Mouse (Mus musculus): ENCODE measurements around the gene Med18.
A peak's percentile ranks its signal among the peaks of the same experiment; 100 is the strongest.

Gene Med18

DNA sequence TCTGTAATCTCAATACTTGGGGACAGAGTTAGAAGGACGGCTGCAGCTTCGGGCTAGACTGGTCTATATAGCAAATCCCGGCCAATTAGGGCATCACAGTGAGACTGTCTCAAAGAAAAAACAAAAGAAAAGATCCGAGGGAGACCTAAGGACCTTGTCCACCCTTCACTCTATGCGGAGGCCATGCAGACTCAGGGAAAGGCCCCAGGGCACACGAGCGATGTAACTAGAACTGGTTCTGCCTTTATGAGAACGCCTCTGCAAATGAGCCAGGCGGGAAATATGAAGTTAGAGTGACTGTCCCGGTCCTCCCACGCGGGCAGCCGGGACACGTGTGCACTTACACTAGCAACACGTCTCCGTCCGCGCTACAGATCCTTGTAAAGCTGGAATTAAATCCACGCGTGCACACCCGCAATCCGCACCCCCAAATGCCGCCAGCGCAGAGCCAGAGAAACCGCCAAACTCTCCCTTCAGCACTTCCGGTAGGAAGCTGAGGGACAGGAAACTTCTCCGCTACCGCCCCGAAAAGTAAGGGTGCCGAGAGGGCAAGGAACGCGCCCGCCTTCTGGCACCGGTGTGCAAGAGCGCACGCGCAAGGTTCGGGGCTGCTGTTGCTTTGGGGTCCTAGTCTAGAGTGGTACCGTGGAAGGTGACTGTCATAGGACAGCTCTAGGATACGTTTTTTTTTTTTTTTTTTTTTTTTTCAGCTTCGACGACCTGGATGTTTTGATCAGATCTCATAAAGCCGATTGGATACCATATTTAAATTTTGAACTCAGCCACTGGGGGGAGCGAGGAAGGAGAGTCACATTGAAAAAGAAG lies at the start of gene Med18:
Gene Med18, minus strand, starts transcription at position 492 of the 825 bp plus-strand sequence.
- peak; percentile 89 for DNase-seq (ENCODE audit: low read depth, low spot score)

DNA sequence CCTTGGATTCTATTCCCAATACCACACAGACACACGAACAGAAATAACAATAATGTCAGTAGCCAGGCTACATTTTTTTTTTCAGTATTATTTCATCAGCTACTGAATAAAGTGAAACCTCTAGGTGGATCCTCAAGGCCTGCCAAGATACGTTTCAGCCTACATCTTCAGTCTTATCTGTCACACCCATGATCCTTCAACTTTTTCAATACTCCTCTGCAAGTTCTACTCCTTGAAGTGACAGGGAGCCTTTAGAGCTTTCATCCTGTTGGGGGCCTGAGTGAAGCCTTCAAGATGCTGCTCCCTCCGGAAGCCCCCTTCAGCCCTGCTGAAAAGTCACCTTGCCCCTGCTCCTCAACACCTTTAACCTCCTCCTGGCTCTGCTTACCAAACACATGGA lies 48.4 kb upstream of the Med18 start:
- DNase-seq (ENCODE audit: low read depth, low spot score): no peak

DNA sequence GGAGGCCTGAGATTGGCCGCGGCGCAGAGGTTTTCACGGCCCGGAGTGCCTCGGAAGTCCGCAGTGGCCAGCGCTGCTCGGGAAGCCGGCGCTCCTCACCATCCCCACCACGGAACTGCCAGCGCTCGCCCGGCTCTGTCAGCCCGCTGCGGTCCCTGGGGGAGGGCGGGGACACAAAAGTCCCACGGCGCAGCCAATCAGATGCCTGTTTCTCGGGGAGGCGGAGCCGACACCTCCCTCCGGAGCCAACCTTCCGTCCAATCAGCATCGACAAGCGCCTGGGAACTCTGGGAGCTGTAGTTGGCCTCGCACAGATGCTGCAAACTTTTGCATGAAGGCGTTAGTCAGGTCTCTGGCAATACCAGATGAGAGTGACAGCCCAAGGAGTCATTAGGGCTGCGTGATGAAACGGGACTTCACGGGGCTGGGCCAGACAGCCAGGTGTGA lies 46.7 kb upstream of the Med18 start, which contains the start of gene Sesn2:
Gene Sesn2, minus strand, starts transcription at position 150 of the 447 bp plus-strand sequence.
- DNase-seq (ENCODE audit: low read depth, low spot score): peak; percentile 98

DNA sequence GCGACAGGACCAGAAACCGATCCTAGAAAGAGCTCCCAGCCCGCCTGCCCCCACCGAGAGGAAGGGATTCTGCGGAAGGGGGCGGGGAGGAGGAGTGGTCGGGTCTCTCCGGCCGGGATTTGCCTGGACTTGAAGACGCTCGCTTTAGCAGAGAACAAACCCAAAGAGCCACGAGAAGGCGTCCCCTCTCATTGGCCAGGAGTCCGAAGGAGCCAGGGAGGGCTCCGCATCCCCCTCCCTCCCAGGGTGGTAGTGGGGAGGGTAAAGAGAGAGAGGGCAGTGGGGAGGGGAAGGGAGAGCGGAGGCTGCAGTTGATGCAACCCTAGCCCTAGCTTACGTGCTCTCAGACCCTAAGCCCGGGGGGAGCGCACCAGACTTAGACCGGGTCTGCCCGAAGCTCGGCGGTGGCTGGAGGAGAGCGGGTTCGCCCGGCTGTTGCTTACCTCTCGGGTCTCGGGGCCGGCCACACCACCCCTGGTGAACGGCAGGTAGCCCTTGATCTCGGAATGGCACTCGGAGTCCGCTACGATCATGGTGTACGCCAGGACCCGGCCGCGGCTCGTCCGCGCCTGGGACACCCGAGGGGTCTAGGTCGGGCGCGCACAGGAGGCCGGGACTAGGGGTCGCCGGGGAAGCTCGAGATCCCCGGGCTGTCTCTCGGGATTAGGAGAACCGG lies 46.0 kb upstream of the Med18 start:
- DNase-seq (ENCODE audit: low read depth, low spot score): no peak

DNA sequence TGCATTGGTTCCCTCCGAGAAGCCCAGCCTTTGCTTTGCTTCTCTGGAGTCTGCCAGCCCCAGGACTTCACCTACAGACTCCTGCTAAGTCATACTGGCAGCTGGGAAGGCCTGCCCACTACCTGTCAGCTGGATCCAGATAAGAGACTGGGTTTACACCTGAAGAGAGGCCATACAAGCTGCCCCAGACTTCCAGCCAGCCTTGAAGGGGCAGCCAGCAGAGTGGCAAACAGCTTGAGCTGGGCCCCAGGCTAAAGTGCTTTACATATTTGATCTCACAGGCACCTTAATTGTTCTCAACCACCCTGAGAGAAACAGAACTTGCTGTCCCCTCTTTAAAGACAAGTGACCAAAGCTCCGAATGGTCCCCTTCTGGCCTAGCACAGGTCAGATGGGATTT lies 43.5 kb upstream of the Med18 start:
- DNase-seq (ENCODE audit: low read depth, low spot score): no peak

DNA sequence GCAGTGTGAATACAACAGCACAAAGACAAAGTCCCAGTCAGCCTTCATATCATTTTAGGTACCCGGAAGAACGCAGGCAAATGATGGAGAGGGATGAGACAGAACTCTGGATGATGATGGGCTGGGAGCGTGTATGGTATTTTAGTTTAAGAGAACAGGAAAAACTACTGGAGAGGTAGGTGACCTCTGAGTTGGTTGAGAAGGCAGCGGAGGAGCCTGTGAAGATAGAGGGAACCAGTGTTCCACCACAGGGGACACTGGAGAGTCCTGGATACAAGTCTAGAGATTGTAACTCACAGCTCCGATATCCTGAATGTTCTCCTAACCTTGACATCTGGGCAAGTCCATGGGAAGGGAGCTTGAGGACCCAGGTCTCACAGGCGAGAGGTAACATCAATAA lies 42.5 kb upstream of the Med18 start:
- DNase-seq (ENCODE audit: low read depth, low spot score): no peak

DNA sequence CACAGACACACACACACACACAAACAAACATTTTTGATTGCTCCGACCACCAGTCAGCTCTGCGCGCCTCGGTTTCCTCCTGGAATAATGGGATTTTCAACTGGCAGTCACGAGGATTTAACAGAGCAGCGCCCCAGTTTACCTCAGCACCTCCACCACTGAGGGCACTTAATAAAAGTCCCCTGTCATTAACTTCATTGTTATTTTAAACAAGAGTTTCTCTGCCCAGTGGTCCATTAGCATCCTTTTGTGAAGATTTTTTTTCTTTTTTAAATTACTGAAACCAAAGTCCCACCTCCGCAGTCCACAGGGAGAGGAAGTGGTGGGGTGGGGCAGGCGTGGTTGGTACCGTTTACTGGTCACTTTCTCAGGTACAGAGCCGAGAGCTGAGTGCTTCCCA lies 42.1 kb upstream of the Med18 start:
- no peak for DNase-seq (ENCODE audit: low read depth, low spot score)

DNA sequence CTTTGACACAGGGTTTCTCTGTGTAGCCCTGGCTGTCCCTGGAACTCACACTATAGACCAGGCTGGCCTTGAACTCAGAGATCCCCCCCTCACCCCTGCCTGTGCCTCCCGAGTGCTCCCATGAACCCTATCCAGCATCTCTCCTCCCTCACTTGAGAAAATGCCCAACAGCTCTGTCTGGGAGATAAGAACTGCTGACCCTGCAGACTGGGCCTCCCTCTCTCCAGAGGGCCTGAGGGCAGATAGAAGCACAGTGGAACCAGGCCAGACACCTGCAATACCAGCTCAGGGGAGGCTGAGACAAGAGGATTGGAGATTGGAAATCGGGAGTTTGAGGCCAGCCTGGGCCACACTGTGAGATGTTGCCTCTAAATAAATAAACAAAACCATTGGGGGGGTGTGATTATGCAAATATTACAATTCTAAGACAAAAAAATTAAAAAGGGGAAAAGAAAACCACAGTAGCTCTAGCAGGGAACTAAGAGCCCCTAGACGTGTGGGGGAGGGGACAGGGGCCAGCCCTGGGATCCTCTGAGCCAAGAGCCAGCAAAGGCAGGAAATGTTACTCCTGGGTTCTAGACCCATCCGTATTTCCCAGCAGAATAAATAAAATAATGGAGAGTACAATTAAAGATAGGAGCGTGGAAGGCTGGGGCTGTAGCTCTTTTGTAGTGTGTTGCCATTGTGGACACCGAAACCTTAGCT lies 41.5 kb upstream of the Med18 start:
- no peak for DNase-seq (ENCODE audit: low read depth, low spot score)

DNA sequence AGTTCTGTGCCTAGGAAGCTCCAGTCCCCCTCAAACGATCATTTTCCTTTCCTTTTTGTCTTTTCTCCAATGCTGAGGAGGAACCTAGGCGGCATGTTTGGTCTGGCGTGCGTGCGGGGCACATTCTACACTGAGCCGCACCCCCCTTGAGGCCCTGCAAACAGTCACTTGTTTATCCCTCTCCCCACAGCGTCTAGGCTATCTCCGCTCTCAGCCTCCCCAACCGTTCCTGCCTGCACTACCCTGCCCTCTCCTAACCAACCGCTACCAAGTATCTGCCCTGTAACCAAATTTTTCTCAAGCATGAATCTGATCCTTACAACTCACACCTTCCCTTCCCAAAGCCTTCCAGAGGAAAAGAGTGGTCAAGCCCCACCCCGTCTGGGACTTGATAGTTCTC lies 39.6 kb upstream of the Med18 start:
- no peak for DNase-seq (ENCODE audit: low read depth, low spot score)

DNA sequence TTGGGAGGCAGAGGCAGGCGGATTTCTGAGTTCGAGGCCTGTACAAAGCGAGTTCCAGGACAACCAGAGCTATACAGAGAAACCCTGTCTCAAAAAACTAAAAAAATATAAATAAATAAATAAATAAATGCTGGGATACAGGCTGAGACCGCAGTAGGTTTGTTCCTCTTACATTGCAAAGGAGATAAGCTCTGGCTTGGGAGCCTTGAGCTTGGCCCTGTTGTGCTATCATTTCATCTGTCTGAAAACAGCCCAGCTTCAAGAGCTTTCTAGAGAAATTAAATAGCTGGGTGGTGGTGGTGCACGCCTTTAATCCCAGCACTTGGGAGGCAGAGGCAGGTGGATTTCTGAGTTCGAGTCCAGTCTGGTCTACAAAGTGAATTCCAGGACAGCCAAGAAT lies 37.9 kb upstream of the Med18 start:
- no peak for DNase-seq (ENCODE audit: low read depth, low spot score)

- DNase-seq (ENCODE audit: low read depth, low spot score): no peak
Observed at GRCm38 (mm10) chr4:132494271-132494918, 30.7 kb upstream of the Med18 start.

GRCm38 (mm10) chr4:132492178-132493060 lies 28.7 kb upstream of the Med18 start:
- DNase-seq (ENCODE audit: low read depth, low spot score): no peak

- DNase-seq (ENCODE audit: low read depth, low spot score): no peak
Observed at GRCm38 (mm10) chr4:132491748-132492147, 28.0 kb upstream of the Med18 start.

DNA sequence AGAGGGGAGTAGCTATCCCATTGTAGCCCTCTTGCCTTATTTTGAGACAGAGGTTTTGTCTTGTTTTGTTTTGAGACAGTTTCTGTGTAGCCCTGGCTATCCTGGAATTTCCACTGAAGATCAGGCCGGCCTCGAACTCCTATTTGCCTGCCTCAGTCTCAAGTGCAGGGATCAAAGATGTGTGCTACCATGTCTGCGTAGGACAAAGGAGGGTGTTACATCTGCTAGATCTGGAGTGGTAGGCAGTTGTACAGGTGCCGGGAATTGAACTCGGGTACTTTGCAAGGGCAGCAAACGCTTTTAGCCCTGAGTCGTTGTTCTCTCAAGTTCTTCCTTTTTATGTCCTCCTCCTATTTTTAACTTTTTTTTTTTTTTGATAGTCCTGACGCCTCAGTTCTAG lies 27.3 kb upstream of the Med18 start:
- no peak for DNase-seq (ENCODE audit: low read depth, low spot score)

DNA sequence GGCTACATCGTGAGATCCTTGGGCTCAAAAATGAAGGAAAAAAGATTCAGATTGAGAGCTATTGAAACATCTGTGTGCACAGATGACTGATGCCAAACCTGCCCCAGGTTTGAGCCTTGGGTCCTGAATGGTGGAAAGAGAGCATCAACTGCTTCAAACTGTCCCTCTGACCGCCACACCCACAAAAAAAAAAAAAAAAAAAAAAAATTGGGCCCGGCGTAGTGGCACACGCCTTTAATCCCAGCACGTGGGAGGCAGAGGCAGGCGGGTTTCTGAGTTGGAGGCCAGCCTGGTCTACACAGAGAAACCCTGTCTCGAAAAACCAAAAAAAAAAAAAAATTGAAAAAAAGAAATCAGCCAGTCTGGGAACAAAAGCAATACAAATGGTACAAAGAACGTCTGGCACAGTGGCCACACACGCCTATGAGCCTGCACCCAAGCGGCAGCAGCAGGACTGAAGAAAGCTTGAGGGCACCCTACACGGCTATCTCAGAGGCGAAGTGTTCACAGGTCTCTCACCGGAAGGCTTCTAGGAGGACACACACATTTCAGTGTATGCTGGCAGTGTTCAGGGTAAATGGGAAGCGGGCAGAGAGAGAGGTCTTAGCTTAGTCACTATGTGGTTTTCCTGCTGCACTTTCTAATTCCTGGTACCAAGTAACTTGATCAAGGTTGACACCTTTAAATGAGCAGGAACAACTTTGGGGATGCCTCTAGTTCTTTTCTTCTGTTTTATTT lies 26.7 kb upstream of the Med18 start:
- DNase-seq (ENCODE audit: low read depth, low spot score): no peak

DNA sequence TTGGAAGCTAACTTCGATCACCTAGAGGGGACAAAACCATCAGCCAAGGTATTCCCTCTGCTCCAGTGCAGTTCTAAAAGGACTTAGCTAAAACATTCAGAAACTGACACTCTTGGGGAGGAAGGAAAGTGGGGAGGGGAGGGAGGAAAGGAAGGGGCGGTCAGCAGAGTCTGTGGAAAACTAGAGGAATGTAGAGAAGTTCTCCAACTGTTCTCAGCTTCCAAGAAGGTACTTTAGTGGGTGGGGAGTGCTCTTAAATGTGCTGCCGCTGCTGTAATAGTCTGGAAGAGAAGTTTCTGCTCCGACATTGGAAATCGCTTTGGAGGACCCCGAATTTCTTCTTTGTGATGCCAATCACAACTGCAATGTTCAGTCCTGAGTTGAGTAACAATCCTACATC lies 25.3 kb upstream of the Med18 start:
- DNase-seq (ENCODE audit: low read depth, low spot score): no peak

DNA sequence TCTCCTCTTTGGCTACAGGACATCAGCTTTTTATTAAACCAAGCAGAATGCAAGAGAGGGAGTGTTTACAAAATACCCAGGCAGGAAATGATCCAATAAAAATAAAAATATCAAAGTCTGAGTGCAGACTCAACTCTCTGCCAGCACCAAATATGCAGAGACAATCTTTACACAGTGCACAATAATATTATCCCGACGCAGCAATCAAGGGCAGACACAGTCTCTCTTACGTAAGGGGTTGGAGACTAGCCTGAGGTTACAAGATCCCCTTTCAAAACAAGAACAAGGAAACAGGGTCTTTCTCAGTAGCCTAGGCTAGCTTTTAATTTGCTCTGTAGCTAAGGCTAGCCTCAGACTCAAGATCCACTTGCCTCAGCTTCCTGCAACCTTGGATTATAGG lies 24.8 kb upstream of the Med18 start:
- no peak for DNase-seq (ENCODE audit: low read depth, low spot score)

DNA sequence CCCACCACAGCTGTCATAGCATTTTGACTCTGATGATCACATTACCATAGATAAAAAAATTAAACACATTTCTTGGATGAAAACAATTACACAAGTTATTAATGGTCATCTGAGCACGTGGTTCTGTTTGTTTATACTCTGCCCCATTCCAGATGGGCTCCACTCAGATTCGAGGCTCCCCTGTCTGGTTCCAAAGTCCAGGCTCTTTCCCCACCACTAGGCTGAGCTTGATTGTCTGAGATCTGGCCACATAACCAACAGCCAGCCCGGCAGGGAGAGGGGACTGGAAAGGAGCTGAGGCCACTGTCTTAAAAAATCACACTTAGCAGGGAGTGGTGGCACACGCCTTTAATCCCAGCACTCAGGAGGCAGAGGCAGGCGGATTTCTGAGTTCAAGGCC lies 21.1 kb upstream of the Med18 start:
- no peak for DNase-seq (ENCODE audit: low read depth, low spot score)

DNA sequence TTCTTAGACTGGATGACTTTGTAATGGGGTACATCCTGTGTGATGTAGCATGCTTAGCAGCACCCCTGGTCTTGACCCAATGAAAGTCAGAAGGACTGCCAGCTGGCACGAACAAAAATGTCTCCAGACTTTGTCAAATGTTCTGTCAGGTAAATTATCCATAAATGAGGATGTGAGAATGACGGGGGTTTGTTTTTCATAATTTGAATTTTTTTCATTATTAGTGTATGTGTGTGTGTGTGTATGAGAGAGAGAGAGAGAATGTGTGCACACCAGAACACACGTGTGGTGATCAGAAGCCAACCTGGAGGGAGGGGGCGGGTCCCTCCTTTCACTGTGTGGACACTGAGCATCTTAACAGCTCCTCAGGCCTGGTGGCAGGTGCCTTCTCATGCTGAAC lies 20.5 kb upstream of the Med18 start:
- DNase-seq (ENCODE audit: low read depth, low spot score): no peak

- DNase-seq (ENCODE audit: low read depth, low spot score): no peak
Observed at GRCm38 (mm10) chr4:132482956-132483608, 19.4 kb upstream of the Med18 start.

Measured in c-Kit-negative CD71-positive TER-119-positive erythroid progenitor cells, embryonic 14.5 days (primary cell).